Comparison of ENCODE assay signal across 12 mouse cellular contexts in genomic region chr19:4802691-4803091, GRCm38 (mm10). TPM values are rescaled to one million over a fixed set of nuclear protein-coding genes. Genes with fewer than 3 reads are reported as not detected.
DNase-seq lines count a peak whose midpoint lies in the region; ATAC-seq and TF ChIP-seq lines count a peak whose summit lies in the region.
"Had no signal": no experiment of that assay in that cellular context is flagged by ENCODE, and none has a peak within 500 bp of the region (broad histone marks: within the 10 kb centered on the region; RNA-seq: fewer than 3 reads in every experiment).

No protein-coding gene starts in this region.

- TF ChIP-seq CTCF in hindbrain, postnatal 0 days (IDR thresholded peaks at IDR 0.05; ENCODE audit: low read depth) = no peak

- WGBS in hindbrain, postnatal 0 days = 66% methylated on average over 7 of the region's 7 CpGs
- WGBS in hindbrain, embryonic 14.5 days = 83% methylated on average over 7 of the region's 7 CpGs
- WGBS in neural tube, embryonic 13.5 days = 83% methylated on average over 7 of the region's 7 CpGs
- WGBS in neural tube, embryonic 15.5 days = 80% methylated on average over 7 of the region's 7 CpGs
- WGBS in limb, embryonic 15.5 days = 97% methylated on average over 7 of the region's 7 CpGs

- no peak overlapping the region for H3K4me2 ChIP-seq in hindbrain, postnatal 0 days (ENCODE audit: low read depth, low read length)
- no peak overlapping the region for H3K4me2 ChIP-seq in hindbrain, embryonic 14.5 days (replicated peaks)
- no peak overlapping the region for H3K4me2 ChIP-seq in neural tube, embryonic 13.5 days
- H3K4me2 ChIP-seq in neural tube, embryonic 15.5 days = no peak overlapping the region
- no peak overlapping the region for H3K4me2 ChIP-seq in limb, embryonic 15.5 days
- H3K4me2 ChIP-seq: heart, embryonic 13.5 days; liver, embryonic 15.5 days had no signal

- no peak overlapping the region for H3K9ac ChIP-seq in hindbrain, postnatal 0 days (replicated peaks; ENCODE audit: low read length)
- H3K9ac ChIP-seq in hindbrain, embryonic 14.5 days = no peak overlapping the region
- no peak overlapping the region for H3K9ac ChIP-seq in neural tube, embryonic 13.5 days
- H3K9ac ChIP-seq in neural tube, embryonic 15.5 days (replicated peaks) = no peak overlapping the region
- no peak overlapping the region for H3K9ac ChIP-seq in limb, embryonic 15.5 days
- H3K9ac ChIP-seq: heart, embryonic 13.5 days; liver, embryonic 15.5 days had no signal

- no peaks in the 10 kb centered on the region for H3K27me3 ChIP-seq in hindbrain, postnatal 0 days (ENCODE audit: insufficient read depth, low read length)
- no peaks in the 10 kb centered on the region for H3K27me3 ChIP-seq in hindbrain, embryonic 14.5 days (ENCODE audit: control insufficient read depth, insufficient read depth, low read length)
- no peaks in the 10 kb centered on the region for H3K27me3 ChIP-seq in neural tube, embryonic 13.5 days
- H3K27me3 ChIP-seq in neural tube, embryonic 15.5 days (replicated peaks) = no peaks in the 10 kb centered on the region
- H3K27me3 ChIP-seq in limb, embryonic 15.5 days = no peaks in the 10 kb centered on the region
- H3K27me3 ChIP-seq: heart, embryonic 13.5 days; liver, embryonic 15.5 days had no signal

- no peaks in the 10 kb centered on the region; the same call in 1 of the 2 replicates for H3K4me1 ChIP-seq in hindbrain, postnatal 0 days (ENCODE audit: insufficient read depth, low read length)
- no peaks in the 10 kb centered on the region for H3K4me1 ChIP-seq in hindbrain, embryonic 14.5 days (replicated peaks; ENCODE audit: control insufficient read depth, insufficient read depth, low read length)
- H3K4me1 ChIP-seq in neural tube, embryonic 13.5 days (replicated peaks) = peaks cover 17% of the 10 kb centered on the region
- H3K4me1 ChIP-seq in neural tube, embryonic 15.5 days = peaks cover 2% of the 10 kb centered on the region; the same call in 1 of the 2 replicates
- H3K4me1 ChIP-seq in limb, embryonic 15.5 days = peaks cover 7% of the 10 kb centered on the region

- H3K27ac ChIP-seq in hindbrain, postnatal 0 days = no peak overlapping the region; the same call in 1 of the 2 replicates
- no peak overlapping the region for H3K27ac ChIP-seq in hindbrain, embryonic 14.5 days
- H3K27ac ChIP-seq in neural tube, embryonic 13.5 days (replicated peaks) = no peak overlapping the region; the same call in 1 of the 2 replicates
- H3K27ac ChIP-seq in neural tube, embryonic 15.5 days (replicated peaks) = no peak overlapping the region
- H3K27ac ChIP-seq in limb, embryonic 15.5 days = no peak overlapping the region
- H3K27ac ChIP-seq: heart, embryonic 13.5 days; liver, embryonic 15.5 days had no signal

- H3K9me3 ChIP-seq in hindbrain, postnatal 0 days (ENCODE audit: low read length) = no peaks in the 10 kb centered on the region
- no peaks in the 10 kb centered on the region for H3K9me3 ChIP-seq in hindbrain, embryonic 14.5 days (ENCODE audit: control insufficient read depth, low read length)
- no peaks in the 10 kb centered on the region for H3K9me3 ChIP-seq in neural tube, embryonic 13.5 days
- H3K9me3 ChIP-seq in neural tube, embryonic 15.5 days (replicated peaks) = no peaks in the 10 kb centered on the region
- H3K9me3 ChIP-seq in limb, embryonic 15.5 days = no peaks in the 10 kb centered on the region
- H3K9me3 ChIP-seq: heart, embryonic 13.5 days; liver, embryonic 15.5 days had no signal

- peak; percentile 77 for ATAC-seq in hindbrain, postnatal 0 days
- no peak for ATAC-seq in hindbrain, embryonic 14.5 days (ENCODE audit: low FRiP score)
- peak; percentile 57; the same call in 1 of the 2 replicates for ATAC-seq in neural tube, embryonic 13.5 days (ENCODE audit: low read depth)
- ATAC-seq in neural tube, embryonic 15.5 days (ENCODE audit: low FRiP score) = no peak
- peak; percentile 4; the same call in 1 of the 2 replicates for ATAC-seq in limb, embryonic 15.5 days (ENCODE audit: insufficient number of reproducible peaks, low FRiP score, low TSS enrichment, low read depth)

- H3K4me3 ChIP-seq in hindbrain, postnatal 0 days (ENCODE audit: low read length) = no peak overlapping the region
- no peak overlapping the region for H3K4me3 ChIP-seq in hindbrain, embryonic 14.5 days (replicated peaks; ENCODE audit: low read length)
- no peak overlapping the region for H3K4me3 ChIP-seq in neural tube, embryonic 13.5 days
- no peak overlapping the region for H3K4me3 ChIP-seq in neural tube, embryonic 15.5 days (replicated peaks)
- no peak overlapping the region for H3K4me3 ChIP-seq in limb, embryonic 15.5 days
- H3K4me3 ChIP-seq: heart, embryonic 13.5 days; liver, embryonic 15.5 days had no signal

- peaks cover 33% of the 10 kb centered on the region for H3K36me3 ChIP-seq in hindbrain, postnatal 0 days (ENCODE audit: insufficient read depth, low read length)
- peaks cover 62% of the 10 kb centered on the region for H3K36me3 ChIP-seq in hindbrain, embryonic 14.5 days (replicated peaks; ENCODE audit: control insufficient read depth, insufficient read depth)
- peaks cover 62% of the 10 kb centered on the region for H3K36me3 ChIP-seq in neural tube, embryonic 13.5 days
- peaks cover 50% of the 10 kb centered on the region for H3K36me3 ChIP-seq in neural tube, embryonic 15.5 days
- H3K36me3 ChIP-seq in limb, embryonic 15.5 days = peaks cover 61% of the 10 kb centered on the region

- peak; percentile 51 for DNase-seq in hindbrain, postnatal 0 days (ENCODE audit: low spot score)
- no peak for DNase-seq in hindbrain, embryonic 14.5 days (ENCODE audit: low spot score)
- peak; percentile 62 to 66 for DNase-seq in cerebellum, postnatal 10 days
- DNase-seq in right cerebral cortex, adult 2 months (ENCODE audit: low spot score in 2 of 2) = no peak
- no peak for DNase-seq in layer of hippocampus, adult 9-11 months
- DNase-seq: kidney, adult 9 months had no signal

RNA-seq across cellular contexts. Expression of gene Gm21992, which starts 8.7 kb away (rescaled TPM):
- total RNA-seq in hindbrain, postnatal 0 days (2014; rRNA removed) = 6.9 and 9.8 TPM in 2 replicates
- 11.9 and 19.8 TPM in 2 replicates for polyA plus RNA-seq in hindbrain, postnatal 0 days (2015; fragmentation: Nextera tagmentation; extraction: Ambion mirVana)
- polyA plus RNA-seq in hindbrain, embryonic 14.5 days (2014; fragmentation: Nextera tagmentation; extraction: Ambion mirVana) = 8.6 and 10.5 TPM in 2 replicates
- polyA plus RNA-seq in neural tube, embryonic 13.5 days (2015; fragmentation: Nextera tagmentation; extraction: Ambion mirVana) = 28.5 and 37.3 TPM in 2 replicates
- polyA plus RNA-seq in neural tube, embryonic 15.5 days (2015; fragmentation: Nextera tagmentation; extraction: Ambion mirVana) = 14.8 and 20.1 TPM in 2 replicates
- polyA plus RNA-seq in limb, embryonic 15.5 days (2015; fragmentation: Nextera tagmentation; extraction: Ambion mirVana) = 31.2 and 31.5 TPM in 2 replicates

RNA-seq across cellular contexts. Expression of gene Rbm14, which starts 8.7 kb away (rescaled TPM):
- 40.1 and 45.6 TPM in 2 replicates for total RNA-seq in hindbrain, postnatal 0 days (2014; rRNA removed)
- 37.5 TPM in 2 replicates for polyA plus RNA-seq in hindbrain, postnatal 0 days (2015; fragmentation: Nextera tagmentation; extraction: Ambion mirVana)
- polyA plus RNA-seq in hindbrain, embryonic 14.5 days (2014; fragmentation: Nextera tagmentation; extraction: Ambion mirVana) = 56.3 and 62.8 TPM in 2 replicates
- polyA plus RNA-seq in neural tube, embryonic 13.5 days (2015; fragmentation: Nextera tagmentation; extraction: Ambion mirVana) = 64.0 and 69.5 TPM in 2 replicates
- polyA plus RNA-seq in neural tube, embryonic 15.5 days (2015; fragmentation: Nextera tagmentation; extraction: Ambion mirVana) = 55.0 and 65.1 TPM in 2 replicates
- 70.3 and 70.7 TPM in 2 replicates for polyA plus RNA-seq in limb, embryonic 15.5 days (2015; fragmentation: Nextera tagmentation; extraction: Ambion mirVana)

RNA-seq across cellular contexts. Expression of gene Rbm4, which starts 9.0 kb away (rescaled TPM):
- 85.3 and 85.6 TPM in 2 replicates for total RNA-seq in hindbrain, postnatal 0 days (2014; rRNA removed)
- polyA plus RNA-seq in hindbrain, postnatal 0 days (2015; fragmentation: Nextera tagmentation; extraction: Ambion mirVana) = 39.7 and 40.9 TPM in 2 replicates
- 78.9 and 82.7 TPM in 2 replicates for polyA plus RNA-seq in hindbrain, embryonic 14.5 days (2014; fragmentation: Nextera tagmentation; extraction: Ambion mirVana)
- polyA plus RNA-seq in neural tube, embryonic 13.5 days (2015; fragmentation: Nextera tagmentation; extraction: Ambion mirVana) = 94.7 and 110 TPM in 2 replicates
- 67.2 and 76.2 TPM in 2 replicates for polyA plus RNA-seq in neural tube, embryonic 15.5 days (2015; fragmentation: Nextera tagmentation; extraction: Ambion mirVana)
- 60.3 and 63.0 TPM in 2 replicates for polyA plus RNA-seq in limb, embryonic 15.5 days (2015; fragmentation: Nextera tagmentation; extraction: Ambion mirVana)

RNA-seq across cellular contexts. Expression of gene Ccs, which starts 36.4 kb away (rescaled TPM):
- total RNA-seq in hindbrain, postnatal 0 days (2014; rRNA removed) = 21.2 and 32.0 TPM in 2 replicates
- 48.4 and 51.1 TPM in 2 replicates for polyA plus RNA-seq in hindbrain, postnatal 0 days (2015; fragmentation: Nextera tagmentation; extraction: Ambion mirVana)
- polyA plus RNA-seq in hindbrain, embryonic 14.5 days (2014; fragmentation: Nextera tagmentation; extraction: Ambion mirVana) = 31.9 and 41.4 TPM in 2 replicates
- polyA plus RNA-seq in neural tube, embryonic 13.5 days (2015; fragmentation: Nextera tagmentation; extraction: Ambion mirVana) = 43.7 and 44.7 TPM in 2 replicates
- polyA plus RNA-seq in neural tube, embryonic 15.5 days (2015; fragmentation: Nextera tagmentation; extraction: Ambion mirVana) = 42.4 and 47.9 TPM in 2 replicates
- polyA plus RNA-seq in limb, embryonic 15.5 days (2015; fragmentation: Nextera tagmentation; extraction: Ambion mirVana) = 63.7 and 63.9 TPM in 2 replicates

RNA-seq across cellular contexts. Expression of gene Ccdc87, which starts 36.5 kb away (rescaled TPM):
- 0.72 and 0.89 TPM in 2 replicates for total RNA-seq in hindbrain, postnatal 0 days (2014; rRNA removed)
- polyA plus RNA-seq in hindbrain, postnatal 0 days (2015; fragmentation: Nextera tagmentation; extraction: Ambion mirVana) = 0.71 and 0.83 TPM in 2 replicates
- 0.71 and 0.81 TPM in 2 replicates for polyA plus RNA-seq in hindbrain, embryonic 14.5 days (2014; fragmentation: Nextera tagmentation; extraction: Ambion mirVana)
- polyA plus RNA-seq in neural tube, embryonic 13.5 days (2015; fragmentation: Nextera tagmentation; extraction: Ambion mirVana) = 0.35 and 0.45 TPM in 2 replicates
- polyA plus RNA-seq in neural tube, embryonic 15.5 days (2015; fragmentation: Nextera tagmentation; extraction: Ambion mirVana) = 0.37 and 0.52 TPM in 2 replicates
- 0.16 TPM in 1 of 2 replicates, not detected in the other for polyA plus RNA-seq in limb, embryonic 15.5 days (2015; fragmentation: Nextera tagmentation; extraction: Ambion mirVana)
- total RNA-seq: common myeloid progenitor, adult 5-6 weeks had no signal
- polyA plus RNA-seq: liver, embryonic 15.5 days had no signal

Comparison
In these comparisons a context has a peak if more than half of its experiments do, and no peak if none do; other contexts are left out.
1. ATAC-seq: peak in hindbrain, postnatal 0 days (single experiment), neural tube, embryonic 13.5 days (single experiment) and limb, embryonic 15.5 days (single experiment); none in hindbrain, embryonic 14.5 days (single experiment) and neural tube, embryonic 15.5 days (single experiment).
2. DNase-seq: peak in hindbrain, postnatal 0 days (single experiment) and cerebellum, postnatal 10 days (2 of 2); none in hindbrain, embryonic 14.5 days (single experiment), right cerebral cortex, adult 2 months (0 of 2) and layer of hippocampus, adult 9-11 months (single experiment).